Mouse (Mus musculus): ENCODE results near the gene Rpl19. TPM values are rescaled to one million over a fixed set of nuclear protein-coding genes. Genes with fewer than 3 reads are reported as not detected.

The Rpl19 gene
- polyA plus RNA-seq, 1 experiment from 2014 or later: 1,159 TPM

- 88% methylated on average over 5 of the region's 5 CpGs for WGBS
- Histone ChIP-seq H3K27ac (replicated peaks) (0 out of 2 replicates have a peak overlapping the region, but pooled peaks have one; percentile 23), H3K4me3 (no peak overlapping the region), H3K27me3 (ENCODE audit: low read depth, poor library complexity, severe bottlenecking) (peaks cover 40% of the 10 kb centered on the region), H3K36me3 (peaks cover 24% of the 10 kb centered on the region), H3K4me1 (peaks cover 30% of the 10 kb centered on the region), H3K9me3 (replicated peaks) (no peaks in the 10 kb centered on the region)
- DNase-seq (ENCODE audit: low spot score): no peak
Observed at GRCm38 (mm10) chr11:98034061-98034460, 7.6 kb downstream of the Rpl19 start.

DNA sequence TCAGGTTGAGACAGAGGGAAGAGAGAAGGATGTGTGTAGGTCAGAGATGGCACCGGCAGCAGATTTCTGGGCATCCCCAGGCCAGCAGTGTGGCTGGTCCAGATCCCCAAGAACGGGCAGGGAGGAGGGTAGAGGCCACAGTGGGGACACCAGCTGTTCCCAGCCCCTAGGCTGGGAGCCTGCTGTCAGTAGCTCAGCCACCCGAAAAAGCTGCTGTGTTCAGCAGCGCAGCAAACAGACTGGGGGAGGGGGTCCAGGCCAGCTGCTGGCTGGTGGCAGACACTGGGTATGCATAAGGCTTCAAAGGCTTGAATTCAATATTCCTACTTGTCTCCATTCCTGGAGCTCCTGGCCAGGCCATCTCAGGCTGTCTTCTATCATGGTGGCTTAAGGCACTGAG is 8.3 kb downstream of the Rpl19 start:
- WGBS: 34% methylated on average over 4 of the region's 4 CpGs
- H3K4me3 ChIP-seq: 0 out of 2 replicates have a peak overlapping the region, but pooled peaks have one; percentile 4
- DNase-seq (ENCODE audit: low spot score): no peak

DNA sequence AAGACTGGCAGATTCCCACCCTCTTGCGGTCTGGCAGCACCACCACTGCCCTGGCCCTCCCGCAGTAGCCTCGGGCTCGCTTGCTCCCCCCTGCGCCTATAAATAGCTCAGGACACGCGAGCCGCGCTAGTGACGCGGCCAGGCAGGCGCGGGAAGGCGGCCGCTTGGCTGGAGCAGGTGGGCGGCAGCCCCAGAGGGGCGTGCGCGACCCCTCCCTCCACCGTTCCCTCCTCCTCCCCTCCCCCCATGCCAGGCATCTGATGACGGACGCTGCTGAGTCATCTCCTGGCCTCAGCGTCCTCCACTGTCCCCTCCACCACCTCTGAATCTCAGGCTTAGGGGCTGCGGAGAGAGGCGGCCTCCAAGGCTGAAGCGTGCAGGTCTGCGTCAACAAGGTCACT is 9.5 kb downstream of the Rpl19 start:
- H3K4me3 ChIP-seq: peak overlapping the region; percentile 61
- H3K9me3 ChIP-seq (replicated peaks): no peaks in the 10 kb centered on the region
- WGBS: 1% methylated on average over 27 of the region's 27 CpGs

More for the DNA sequence above, 8.3 kb downstream of the Rpl19 start:
- peaks cover 30% of the 10 kb centered on the region for H3K4me1 ChIP-seq
- H3K9me3 ChIP-seq (replicated peaks): no peaks in the 10 kb centered on the region
- H3K27ac ChIP-seq (replicated peaks): peak overlapping the region; percentile 80; the same call in 1 of the 2 replicates
- peaks cover 40% of the 10 kb centered on the region for H3K27me3 ChIP-seq (ENCODE audit: low read depth, poor library complexity, severe bottlenecking)
- H3K36me3 ChIP-seq: peaks cover 16% of the 10 kb centered on the region

GRCm38 (mm10) chr11:98037871-98038270 is 11.4 kb downstream of the Rpl19 start:
- peaks cover 34% of the 10 kb centered on the region for H3K4me1 ChIP-seq
- H3K9me3 ChIP-seq (replicated peaks): no peaks in the 10 kb centered on the region
- 0 out of 2 replicates have a peak overlapping the region, but pooled peaks have one; percentile 4 for H3K4me3 ChIP-seq
- H3K27me3 ChIP-seq (ENCODE audit: low read depth, poor library complexity, severe bottlenecking): peaks cover 40% of the 10 kb centered on the region
- H3K36me3 ChIP-seq: no peaks in the 10 kb centered on the region
- 65% methylated on average over 14 of the region's 14 CpGs for WGBS
- no peak for DNase-seq (ENCODE audit: low spot score)
- H3K27ac ChIP-seq (replicated peaks): no peak overlapping the region

More for the DNA sequence above, 9.5 kb downstream of the Rpl19 start:
- Histone ChIP-seq H3K27me3 (ENCODE audit: low read depth, poor library complexity, severe bottlenecking) (peaks cover 40% of the 10 kb centered on the region), H3K27ac (replicated peaks) (peak overlapping the region; percentile 80), H3K36me3 (peaks cover 5% of the 10 kb centered on the region), H3K4me1 (peaks cover 31% of the 10 kb centered on the region)
- peak; percentile 64 for DNase-seq (ENCODE audit: low spot score)

GRCm38 (mm10) chr11:98040975-98041374 is 14.5 kb downstream of the Rpl19 start:
- Histone ChIP-seq H3K4me3 (no peak overlapping the region), H3K36me3 (no peaks in the 10 kb centered on the region), H3K9me3 (replicated peaks) (no peaks in the 10 kb centered on the region), H3K4me1 (peaks cover 20% of the 10 kb centered on the region), H3K27me3 (ENCODE audit: low read depth, poor library complexity, severe bottlenecking) (peaks cover 33% of the 10 kb centered on the region), H3K27ac (replicated peaks) (no peak overlapping the region)
- no peak for DNase-seq (ENCODE audit: low spot score)
- WGBS: 75% methylated on average over 8 of the region's 8 CpGs

- no peak overlapping the region for H3K27ac ChIP-seq (replicated peaks)
- WGBS: 91% methylated on average over 6 of the region's 6 CpGs
- no peaks in the 10 kb centered on the region for H3K9me3 ChIP-seq (replicated peaks)
- H3K4me1 ChIP-seq: peaks cover 11% of the 10 kb centered on the region
- H3K4me3 ChIP-seq: no peak overlapping the region
- no peak for DNase-seq (ENCODE audit: low spot score)
- H3K27me3 ChIP-seq (ENCODE audit: low read depth, poor library complexity, severe bottlenecking): peaks cover 21% of the 10 kb centered on the region
- H3K36me3 ChIP-seq: no peaks in the 10 kb centered on the region
Observed at GRCm38 (mm10) chr11:98042741-98043140, 16.2 kb downstream of the Rpl19 start.

- Histone ChIP-seq H3K4me3 (no peak overlapping the region), H3K4me1 (peaks cover 6% of the 10 kb centered on the region), H3K9me3 (replicated peaks) (no peaks in the 10 kb centered on the region), H3K36me3 (no peaks in the 10 kb centered on the region), H3K27ac (replicated peaks) (no peak overlapping the region), H3K27me3 (ENCODE audit: low read depth, poor library complexity, severe bottlenecking) (peaks cover 29% of the 10 kb centered on the region)
- 78% methylated on average over 5 of the region's 5 CpGs for WGBS
- DNase-seq (ENCODE audit: low spot score): no peak
Observed at GRCm38 (mm10) chr11:98044074-98044473, 17.6 kb downstream of the Rpl19 start.

- H3K27ac ChIP-seq (replicated peaks): no peak overlapping the region
- H3K4me3 ChIP-seq: no peak overlapping the region
- H3K9me3 ChIP-seq (replicated peaks): no peaks in the 10 kb centered on the region
- DNase-seq (ENCODE audit: low spot score): no peak
- H3K36me3 ChIP-seq: no peaks in the 10 kb centered on the region
- peaks cover 44% of the 10 kb centered on the region for H3K27me3 ChIP-seq (ENCODE audit: low read depth, poor library complexity, severe bottlenecking)
- 67% methylated on average over 4 of the region's 4 CpGs for WGBS
- H3K4me1 ChIP-seq: peaks cover 9% of the 10 kb centered on the region
Observed at GRCm38 (mm10) chr11:98045596-98045995, 19.1 kb downstream of the Rpl19 start.

- 54% methylated on average over 1 of the region's 1 CpGs for WGBS
Observed at GRCm38 (mm10) chr11:98046466-98046865, 20.0 kb downstream of the Rpl19 start.

DNA sequence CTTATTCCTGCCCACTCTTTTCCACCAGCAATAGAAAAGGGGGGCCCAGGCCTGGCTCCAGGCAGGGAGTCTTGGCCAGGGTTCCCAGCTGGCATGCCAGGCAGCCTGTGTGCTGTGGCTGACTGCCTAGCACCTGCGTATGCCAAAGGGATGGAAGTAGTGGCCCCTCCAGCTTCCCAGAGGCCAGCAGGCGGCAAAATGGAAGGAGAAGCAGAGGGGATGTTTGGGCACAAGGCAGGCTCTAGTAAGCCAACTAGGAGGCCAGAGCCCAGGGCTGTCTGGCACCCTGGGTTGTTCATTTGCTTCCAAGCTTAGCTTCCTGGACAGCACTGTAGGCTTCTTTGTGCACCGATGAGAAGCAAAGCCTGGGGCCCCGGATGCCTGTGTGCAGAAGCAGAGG is 21.2 kb downstream of the Rpl19 start:
- Histone ChIP-seq H3K36me3 (no peaks in the 10 kb centered on the region), H3K4me3 (no peak overlapping the region), H3K9me3 (replicated peaks) (no peaks in the 10 kb centered on the region), H3K27me3 (ENCODE audit: low read depth, poor library complexity, severe bottlenecking) (peaks cover 66% of the 10 kb centered on the region), H3K4me1 (peaks cover 22% of the 10 kb centered on the region), H3K27ac (replicated peaks) (no peak overlapping the region)
- 77% methylated on average over 4 of the region's 4 CpGs for WGBS
- no peak for DNase-seq (ENCODE audit: low spot score)

More at GRCm38 (mm10) chr11:98046466-98046865, 20.0 kb downstream of the Rpl19 start:
- Histone ChIP-seq H3K27me3 (ENCODE audit: low read depth, poor library complexity, severe bottlenecking) (peaks cover 53% of the 10 kb centered on the region), H3K4me1 (peaks cover 9% of the 10 kb centered on the region), H3K9me3 (replicated peaks) (no peaks in the 10 kb centered on the region), H3K36me3 (no peaks in the 10 kb centered on the region), H3K27ac (replicated peaks) (no peak overlapping the region), H3K4me3 (no peak overlapping the region)
- DNase-seq (ENCODE audit: low spot score): no peak

GRCm38 (mm10) chr11:98049672-98050519 is 23.4 kb downstream of the Rpl19 start:
- WGBS: 71% methylated on average over 14 of the region's 14 CpGs
- no peak for DNase-seq (ENCODE audit: low spot score)
- H3K9me3 ChIP-seq (replicated peaks): no peaks in the 10 kb centered on the region
- H3K27me3 ChIP-seq (ENCODE audit: low read depth, poor library complexity, severe bottlenecking): peaks cover 77% of the 10 kb centered on the region
- no peaks in the 10 kb centered on the region for H3K36me3 ChIP-seq
- no peak overlapping the region for H3K27ac ChIP-seq (replicated peaks)
- peaks cover 34% of the 10 kb centered on the region for H3K4me1 ChIP-seq
- H3K4me3 ChIP-seq: no peak overlapping the region

DNA sequence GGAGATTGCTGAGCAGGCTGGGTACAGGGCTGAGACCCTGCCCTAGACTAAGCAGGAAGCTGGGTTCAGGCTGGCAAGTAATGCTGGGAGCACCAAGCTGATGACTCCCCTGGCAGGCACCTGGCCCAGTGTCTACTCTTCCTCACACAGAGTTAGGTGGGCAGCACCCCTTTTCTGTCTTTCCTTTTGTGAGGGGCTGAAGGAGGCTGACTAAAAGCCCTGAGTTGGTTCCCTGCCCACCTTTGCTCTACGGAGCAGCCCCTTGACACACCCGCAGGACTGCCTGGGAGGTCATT is 24.0 kb downstream of the Rpl19 start:
- Histone ChIP-seq H3K27ac (replicated peaks) (no peak overlapping the region), H3K36me3 (no peaks in the 10 kb centered on the region), H3K9me3 (replicated peaks) (no peaks in the 10 kb centered on the region), H3K27me3 (ENCODE audit: low read depth, poor library complexity, severe bottlenecking) (peaks cover 83% of the 10 kb centered on the region), H3K4me1 (peaks cover 34% of the 10 kb centered on the region), H3K4me3 (no peak overlapping the region)
- DNase-seq (ENCODE audit: low spot score): no peak
- 36% methylated on average over 2 of the region's 2 CpGs for WGBS

- no peaks in the 10 kb centered on the region for H3K36me3 ChIP-seq
- H3K9me3 ChIP-seq (replicated peaks): no peaks in the 10 kb centered on the region
- peaks cover 34% of the 10 kb centered on the region for H3K4me1 ChIP-seq
- peaks cover 87% of the 10 kb centered on the region for H3K27me3 ChIP-seq (ENCODE audit: low read depth, poor library complexity, severe bottlenecking)
- DNase-seq (ENCODE audit: low spot score): no peak
- no peak overlapping the region for H3K4me3 ChIP-seq
- WGBS: 29% methylated on average over 2 of the region's 2 CpGs
- H3K27ac ChIP-seq (replicated peaks): no peak overlapping the region
Observed at GRCm38 (mm10) chr11:98050940-98051339, 24.4 kb downstream of the Rpl19 start.
